Mouse (Mus musculus) intestine, embryonic 15.5 days (tissue): ENCODE measurements around the gene F2rl3. TPM values are rescaled to one million over a fixed set of nuclear protein-coding genes. Genes with fewer than 3 reads are reported as not detected.

Experiments used
- ATAC-seq: fragments of 200-750 bp; cut with Nextera tagmentation; 2 replicates; pipeline ENCODE4 v1.8.0; 2017; ENCODE audit warnings: moderate TSS enrichment, moderate library complexity
- H3K27ac ChIP-seq: fragments of 300-500 bp; sonication (generic); 2 replicates; pipeline ENCODE4 v1.5.1; 2015; ENCODE audit warnings: mild to moderate bottlenecking, inconsistent platforms
- H3K27me3 ChIP-seq: fragments of 300-500 bp; sonication (generic); replicated peaks from 2 replicates; pipeline ENCODE4 v1.6.1; 2015; ENCODE audit warnings: inconsistent platforms
- H3K36me3 ChIP-seq: fragments of 300-500 bp; sonication (generic); 2 replicates; pipeline ENCODE4 v1.6.1; 2015; ENCODE audit warnings: inconsistent platforms
- H3K4me1 ChIP-seq: fragments of 300-500 bp; sonication (generic); replicated peaks from 2 replicates; pipeline ENCODE4 v1.6.1; 2015; ENCODE audit warnings: inconsistent platforms
- H3K4me2 ChIP-seq: fragments of 300-500 bp; sonication (generic); replicated peaks from 2 replicates; pipeline ENCODE4 v1.6.1; 2015; ENCODE audit warnings: mild to moderate bottlenecking, inconsistent platforms
- H3K4me3 ChIP-seq: fragments of 300-500 bp; sonication (generic); replicated peaks from 2 replicates; pipeline ENCODE4 v1.5.1; 2015; ENCODE audit warnings: inconsistent platforms
- H3K9ac ChIP-seq: fragments of 300-500 bp; sonication (generic); 2 replicates; pipeline ENCODE4 v1.6.1; 2015; ENCODE audit warnings: inconsistent platforms
- H3K9me3 ChIP-seq: fragments of 300-500 bp; sonication (generic); 2 replicates; pipeline ENCODE4 v1.6.1; 2016; ENCODE audit warnings: inconsistent platforms
- WGBS: fragments of 180-500 bp; shearing (Covaris S2); methylation state at CpG from one replicate; pipeline ENCODE4 v1.1.7; 2015; 5-methylcytosine and 5-hydroxymethylcytosine counted together
- polyA plus RNA-seq: library from polyadenylated mRNA; unstranded; fragments of >200 nt; fragmentation: Nextera tagmentation; extraction: Ambion mirVana; gene quantifications from 2 replicates; pipeline ENCODE4 v1.2.1, GENCODE M21; 2015

The F2rl3 gene
- polyA plus RNA-seq, result 3.5 TPM in 2 replicates

DNA sequence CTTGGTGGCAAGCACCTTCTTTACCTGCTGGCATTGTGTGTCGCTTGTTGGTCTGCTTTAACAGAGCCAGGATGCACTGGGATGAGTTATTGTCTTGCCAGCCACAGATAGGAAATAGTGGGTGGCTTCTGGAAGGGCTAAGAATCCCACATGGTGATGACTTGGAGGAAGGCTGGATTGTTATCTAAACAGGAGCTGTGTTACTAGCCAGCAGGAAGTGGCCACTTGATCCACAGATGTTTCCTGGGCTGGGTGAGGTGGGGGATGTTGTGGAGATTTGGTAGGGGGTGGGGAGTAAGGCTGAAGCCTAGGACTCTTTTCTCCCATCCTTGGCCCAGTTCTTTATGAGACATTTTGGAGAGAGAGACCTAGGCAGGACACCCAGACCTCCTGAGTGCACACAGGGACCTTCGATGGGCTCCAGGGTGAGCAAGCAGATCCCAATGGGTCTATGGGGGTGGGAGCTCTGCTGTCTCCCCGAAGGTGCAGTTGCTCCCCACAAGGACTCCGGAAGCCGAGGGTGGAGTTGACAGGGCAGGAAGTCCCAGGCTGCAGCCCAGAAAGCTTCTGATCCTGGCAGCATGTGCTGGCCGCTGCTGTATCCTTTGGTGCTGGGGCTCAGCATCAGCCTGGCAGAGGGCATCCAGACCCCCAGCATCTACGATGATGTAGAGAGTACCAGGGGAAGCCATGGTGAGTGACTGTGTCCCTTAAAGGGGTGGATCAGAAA, at the start of gene F2rl3:
F2rl3 (plus strand) TSS at position 559 of the 730 bp plus-strand sequence.
- Histone ChIP-seq H3K9me3 (no peaks in the 10 kb centered on the region), H3K27ac (peak within 1 kb of the TSS; percentile 66), H3K27me3 (no peaks in the 10 kb centered on the region), H3K9ac (no peak within 1 kb of the TSS), H3K4me3 (no peak within 1 kb of the TSS), H3K36me3 (peaks cover 17% of the 10 kb centered on the region), H3K4me2 (peak within 1 kb of the TSS; percentile 24), H3K4me1 (no peaks in the 10 kb centered on the region)
- WGBS, result 66% methylated on average over 7 of the region's 7 CpGs
- ATAC-seq, result peak; percentile 60

DNA sequence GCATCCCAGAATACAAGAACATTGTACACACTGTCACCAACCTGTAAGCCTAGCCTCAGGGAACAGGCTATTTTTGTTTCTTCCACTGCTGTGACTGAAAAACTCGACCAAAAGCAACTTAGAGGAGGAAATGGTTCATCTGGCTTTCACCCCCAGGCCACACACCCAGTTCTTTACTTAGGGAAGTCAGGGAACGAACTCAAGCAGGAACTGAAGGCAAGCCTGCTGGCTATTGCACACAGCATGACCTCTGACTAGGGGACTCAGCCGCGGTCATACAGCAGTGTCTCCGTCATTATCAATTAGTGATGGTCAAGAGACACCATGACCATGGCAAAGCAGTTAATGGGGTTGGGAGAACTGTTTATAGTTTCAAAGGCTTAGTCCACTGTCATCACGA, 49.1 kb upstream of the F2rl3 start:
- H3K27ac ChIP-seq, result no peak overlapping the region
- H3K9me3 ChIP-seq, result no peaks in the 10 kb centered on the region
- H3K4me3 ChIP-seq, result no peak overlapping the region
- 67% methylated on average over 6 of the region's 6 CpGs for WGBS
- H3K4me2 ChIP-seq, result no peak overlapping the region
- no peaks in the 10 kb centered on the region for H3K36me3 ChIP-seq
- no peaks in the 10 kb centered on the region for H3K27me3 ChIP-seq
- no peak for ATAC-seq
- H3K4me1 ChIP-seq, result no peaks in the 10 kb centered on the region
- no peak overlapping the region for H3K9ac ChIP-seq

GRCm38 (mm10) chr8:72716594-72716993, 45.1 kb upstream of the F2rl3 start:
- Histone ChIP-seq H3K36me3 (no peaks in the 10 kb centered on the region), H3K27ac (no peak overlapping the region), H3K4me2 (no peak overlapping the region), H3K4me3 (no peak overlapping the region), H3K27me3 (no peaks in the 10 kb centered on the region), H3K9me3 (no peaks in the 10 kb centered on the region), H3K4me1 (no peaks in the 10 kb centered on the region), H3K9ac (no peak overlapping the region)
- ATAC-seq, result no peak
- 73% methylated on average over 5 of the region's 5 CpGs for WGBS

DNA sequence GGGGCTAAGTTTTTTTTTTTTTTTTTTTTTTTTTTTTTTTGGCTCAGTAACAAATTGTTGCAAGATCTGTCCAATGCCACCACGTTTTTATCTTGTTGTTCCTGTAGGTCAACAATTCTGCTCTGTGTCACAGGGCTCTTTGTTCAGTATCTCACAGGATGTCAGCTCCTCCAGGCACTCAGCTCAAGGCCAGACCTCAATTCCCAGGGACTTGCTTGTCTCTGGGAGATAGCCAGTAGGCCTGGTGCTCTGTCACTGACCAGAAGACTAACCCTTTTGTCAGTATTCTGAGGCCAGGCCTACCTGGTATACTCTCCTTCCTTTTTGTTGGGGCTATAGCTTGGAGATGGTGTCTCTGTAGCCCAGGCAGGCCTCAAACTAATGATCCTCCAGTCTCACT, 41.1 kb upstream of the F2rl3 start:
- Histone ChIP-seq H3K4me1 (peaks cover 9% of the 10 kb centered on the region), H3K4me2 (no peak overlapping the region), H3K4me3 (no peak overlapping the region), H3K9ac (no peak overlapping the region), H3K9me3 (no peaks in the 10 kb centered on the region), H3K27me3 (no peaks in the 10 kb centered on the region), H3K36me3 (peaks cover 5% of the 10 kb centered on the region; the same call in 1 of the 2 replicates), H3K27ac (no peak overlapping the region)
- ATAC-seq, result no peak
- WGBS, result 17% methylated on average over 1 of the region's 1 CpGs

DNA sequence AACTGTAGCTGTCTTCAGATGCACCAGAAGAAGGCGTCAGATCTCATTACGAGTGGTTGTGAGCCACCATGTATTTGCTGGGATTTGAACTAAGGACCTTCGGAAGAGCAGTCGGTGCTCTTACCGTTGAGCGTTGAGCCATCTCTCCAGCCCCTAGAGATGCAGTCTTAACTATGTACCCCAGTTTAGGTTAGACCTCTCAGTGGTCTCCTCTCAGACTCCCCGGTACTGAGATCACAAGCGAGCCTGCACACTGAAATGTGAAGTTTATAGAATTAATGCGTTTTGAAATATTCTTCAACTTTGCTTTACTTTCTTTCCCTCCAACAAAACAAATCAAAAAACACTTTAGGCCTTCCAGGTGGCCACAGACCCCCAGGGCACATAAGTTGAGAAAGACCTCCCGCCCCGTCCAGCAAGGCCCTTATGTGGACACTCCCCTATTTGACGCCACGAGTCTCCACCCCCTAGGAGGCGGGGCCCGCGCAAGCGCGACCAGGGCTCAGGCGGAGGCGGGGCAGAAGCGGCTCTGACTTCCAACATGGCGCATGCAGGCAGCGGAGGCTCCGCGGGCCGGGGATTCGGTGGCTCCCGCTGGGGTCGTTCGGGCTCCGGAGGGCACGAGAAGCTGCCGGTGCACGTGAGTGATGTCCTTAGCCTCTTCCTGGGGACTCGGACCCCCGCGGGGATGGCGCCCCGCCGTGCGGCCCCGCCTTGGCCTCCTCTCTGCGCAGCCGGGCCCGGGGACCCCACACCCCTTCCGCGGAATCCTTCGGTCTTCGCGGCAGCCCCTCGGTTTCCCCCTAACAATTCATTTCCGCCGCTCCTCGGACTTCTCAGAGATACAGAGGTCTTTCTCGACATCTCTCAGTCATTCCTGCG, 38.7 kb upstream of the F2rl3 start, which contains the start of gene Sin3b:
Sin3b (plus strand) TSS at position 517 of the 882 bp plus-strand sequence.
- Histone ChIP-seq H3K9me3 (no peaks in the 10 kb centered on the region), H3K27me3 (no peaks in the 10 kb centered on the region), H3K4me2 (peak within 1 kb of the TSS; percentile 89), H3K27ac (no peak within 1 kb of the TSS), H3K9ac (peak within 1 kb of the TSS; percentile 99), H3K36me3 (peaks cover 26% of the 10 kb centered on the region), H3K4me1 (peaks cover 9% of the 10 kb centered on the region), H3K4me3 (peak within 1 kb of the TSS; percentile 96)
- WGBS, result 13% methylated on average over 56 of the region's 56 CpGs
- ATAC-seq, result peak; percentile 99

- H3K36me3 ChIP-seq, result peaks cover 27% of the 10 kb centered on the region
- no peak overlapping the region for H3K27ac ChIP-seq
- peak overlapping the region; percentile 96 for H3K4me3 ChIP-seq
- H3K4me2 ChIP-seq, result peak overlapping the region; percentile 89
- peak overlapping the region; percentile 99 for H3K9ac ChIP-seq
- no peaks in the 10 kb centered on the region for H3K27me3 ChIP-seq
- H3K9me3 ChIP-seq, result no peaks in the 10 kb centered on the region
- peak; percentile 52 for ATAC-seq
- H3K4me1 ChIP-seq, result peaks cover 9% of the 10 kb centered on the region
- WGBS, result 0% methylated on average over 30 of the region's 30 CpGs
Observed at GRCm38 (mm10) chr8:72723651-72724001, 38.1 kb upstream of the F2rl3 start.

DNA sequence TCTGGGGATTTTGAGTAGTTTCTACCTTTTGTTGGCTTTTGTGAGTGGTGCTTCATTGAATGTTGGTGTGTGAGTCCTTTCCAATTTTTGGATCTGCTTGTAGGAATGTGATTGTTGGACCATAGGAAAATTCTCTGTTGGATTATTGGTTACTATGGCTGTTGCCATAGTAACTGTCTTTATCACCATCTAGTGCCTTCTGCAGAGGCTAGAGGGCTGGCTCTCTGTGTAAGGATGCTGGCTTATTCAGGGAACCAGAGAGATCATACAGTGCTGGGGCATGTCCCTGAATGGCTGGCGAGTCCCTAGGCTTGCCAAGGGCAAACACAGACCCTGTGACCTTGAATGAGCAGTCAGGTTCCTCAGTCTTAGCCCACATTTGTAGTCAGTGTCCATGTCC, 33.0 kb upstream of the F2rl3 start:
- 82% methylated on average over 1 of the region's 1 CpGs for WGBS
- H3K36me3 ChIP-seq, result peaks cover 55% of the 10 kb centered on the region

DNA sequence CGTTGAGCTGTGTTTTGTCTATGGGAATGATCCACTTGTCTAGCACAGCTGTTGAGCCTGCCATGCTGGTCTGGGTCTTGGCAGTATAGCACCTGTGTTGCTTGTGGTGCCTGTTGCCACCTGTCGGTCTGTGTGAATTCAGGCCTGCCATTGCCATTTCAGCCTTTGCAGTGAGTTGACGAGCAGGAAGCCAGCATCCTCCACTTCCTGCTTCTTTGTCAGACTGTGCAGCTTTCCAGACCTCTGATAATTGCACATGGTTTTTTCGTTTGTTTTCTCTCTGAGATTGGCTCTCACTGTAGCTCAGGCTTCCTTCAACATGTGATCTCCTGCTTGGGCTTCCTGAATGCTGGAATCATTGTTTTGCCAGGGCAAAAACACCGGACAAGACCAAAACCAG, 26.7 kb upstream of the F2rl3 start:
- Histone ChIP-seq H3K9ac (no peak overlapping the region), H3K4me1 (no peaks in the 10 kb centered on the region), H3K4me3 (no peak overlapping the region), H3K36me3 (peaks cover 60% of the 10 kb centered on the region), H3K9me3 (no peaks in the 10 kb centered on the region), H3K4me2 (no peak overlapping the region), H3K27ac (no peak overlapping the region), H3K27me3 (no peaks in the 10 kb centered on the region)
- ATAC-seq, result no peak
- 74% methylated on average over 5 of the region's 5 CpGs for WGBS

More for the DNA sequence above, 33.0 kb upstream of the F2rl3 start:
- H3K4me3 ChIP-seq, result no peak overlapping the region
- H3K9ac ChIP-seq, result no peak overlapping the region
- no peak overlapping the region for H3K4me2 ChIP-seq
- no peaks in the 10 kb centered on the region for H3K9me3 ChIP-seq
- H3K27ac ChIP-seq, result no peak overlapping the region
- peaks cover 9% of the 10 kb centered on the region for H3K4me1 ChIP-seq
- no peak for ATAC-seq
- H3K27me3 ChIP-seq, result no peaks in the 10 kb centered on the region

- Histone ChIP-seq H3K9me3 (no peaks in the 10 kb centered on the region), H3K4me2 (no peak overlapping the region), H3K36me3 (peaks cover 50% of the 10 kb centered on the region), H3K4me1 (no peaks in the 10 kb centered on the region), H3K27ac (no peak overlapping the region), H3K4me3 (no peak overlapping the region), H3K27me3 (no peaks in the 10 kb centered on the region), H3K9ac (no peak overlapping the region)
- peak; percentile 15; the same call in 1 of the 2 replicates for ATAC-seq
Observed at GRCm38 (mm10) chr8:72736868-72737267, 24.8 kb upstream of the F2rl3 start.

GRCm38 (mm10) chr8:72746061-72746460, 15.6 kb upstream of the F2rl3 start:
- no peaks in the 10 kb centered on the region for H3K9me3 ChIP-seq
- WGBS, result 45% methylated on average over 5 of the region's 5 CpGs
- ATAC-seq, result peak; percentile 59; the same call in 1 of the 2 replicates
- H3K4me1 ChIP-seq, result no peaks in the 10 kb centered on the region
- H3K36me3 ChIP-seq, result peaks cover 59% of the 10 kb centered on the region
- H3K9ac ChIP-seq, result no peak overlapping the region
- H3K4me3 ChIP-seq, result no peak overlapping the region
- H3K4me2 ChIP-seq, result no peak overlapping the region
- H3K27ac ChIP-seq, result no peak overlapping the region
- H3K27me3 ChIP-seq, result no peaks in the 10 kb centered on the region

GRCm38 (mm10) chr8:72749846-72750245, 11.8 kb upstream of the F2rl3 start:
- Histone ChIP-seq H3K36me3 (peaks cover 78% of the 10 kb centered on the region), H3K9me3 (no peaks in the 10 kb centered on the region), H3K4me1 (no peaks in the 10 kb centered on the region), H3K27ac (no peak overlapping the region), H3K4me3 (no peak overlapping the region), H3K4me2 (no peak overlapping the region), H3K9ac (no peak overlapping the region), H3K27me3 (no peaks in the 10 kb centered on the region)
- no peak for ATAC-seq
- WGBS, result 90% methylated on average over 26 of the region's 26 CpGs

GRCm38 (mm10) chr8:72750266-72750665, 11.4 kb upstream of the F2rl3 start:
- no peak overlapping the region for H3K27ac ChIP-seq
- H3K4me2 ChIP-seq, result no peak overlapping the region
- WGBS, result 93% methylated on average over 6 of the region's 6 CpGs
- H3K9ac ChIP-seq, result no peak overlapping the region
- no peaks in the 10 kb centered on the region for H3K9me3 ChIP-seq
- H3K27me3 ChIP-seq, result no peaks in the 10 kb centered on the region
- no peaks in the 10 kb centered on the region for H3K4me1 ChIP-seq
- no peak for ATAC-seq
- no peak overlapping the region for H3K4me3 ChIP-seq
- peaks cover 76% of the 10 kb centered on the region for H3K36me3 ChIP-seq
